Comparison of ENCODE assay signal across 17 mouse cellular contexts in genomic region chr3:96737995-96738394, GRCm38 (mm10). TPM values are rescaled to one million over a fixed set of nuclear protein-coding genes. Genes with fewer than 3 reads are reported as not detected.
DNase-seq lines count a peak whose midpoint lies in the region; ATAC-seq and TF ChIP-seq lines count a peak whose summit lies in the region.
"Had no signal": no experiment of that assay in that cellular context is flagged by ENCODE, and none has a peak within 500 bp of the region (broad histone marks: within the 10 kb centered on the region; RNA-seq: fewer than 3 reads in every experiment).

No protein-coding gene starts in this region.

- no peak overlapping the region for H3K9ac ChIP-seq in hindbrain, postnatal 0 days (replicated peaks; ENCODE audit: low read length)
- H3K9ac ChIP-seq in hindbrain, embryonic 13.5 days, result no peak overlapping the region
- no peak overlapping the region for H3K9ac ChIP-seq in midbrain, embryonic 14.5 days (replicated peaks; ENCODE audit: low read length)
- no peak overlapping the region for H3K9ac ChIP-seq in midbrain, embryonic 15.5 days
- H3K9ac ChIP-seq: limb, embryonic 12.5 days; lung, embryonic 15.5 days; midbrain, embryonic 12.5 days; neural tube, embryonic 12.5 days had no signal

- H3K4me2 ChIP-seq in hindbrain, postnatal 0 days (ENCODE audit: low read depth, low read length), result no peak overlapping the region
- H3K4me2 ChIP-seq in hindbrain, embryonic 13.5 days, result no peak overlapping the region
- H3K4me2 ChIP-seq in midbrain, embryonic 14.5 days (ENCODE audit: low read length), result no peak overlapping the region
- no peak overlapping the region for H3K4me2 ChIP-seq in midbrain, embryonic 15.5 days
- H3K4me2 ChIP-seq: limb, embryonic 12.5 days; lung, embryonic 15.5 days; midbrain, embryonic 12.5 days; neural tube, embryonic 12.5 days had no signal

- no peak overlapping the region for H3K27ac ChIP-seq in hindbrain, postnatal 0 days
- H3K27ac ChIP-seq in hindbrain, embryonic 13.5 days, result no peak overlapping the region
- H3K27ac ChIP-seq in midbrain, embryonic 14.5 days (replicated peaks; ENCODE audit: low read depth, low read length), result no peak overlapping the region
- H3K27ac ChIP-seq in midbrain, embryonic 15.5 days, result no peak overlapping the region
- H3K27ac ChIP-seq: heart, embryonic 10.5 days; limb, embryonic 12.5 days; lung, embryonic 15.5 days; midbrain, embryonic 12.5 days; neural tube, embryonic 12.5 days had no signal

- H3K4me3 ChIP-seq in hindbrain, postnatal 0 days (ENCODE audit: low read length), result no peak overlapping the region
- no peak overlapping the region for H3K4me3 ChIP-seq in hindbrain, embryonic 13.5 days
- H3K4me3 ChIP-seq in midbrain, embryonic 14.5 days (replicated peaks; ENCODE audit: low read depth, low read length), result no peak overlapping the region
- H3K4me3 ChIP-seq in midbrain, embryonic 15.5 days, result no peak overlapping the region
- H3K4me3 ChIP-seq: heart, embryonic 10.5 days; limb, embryonic 12.5 days; lung, embryonic 15.5 days; midbrain, embryonic 12.5 days; neural tube, embryonic 12.5 days had no signal

- H3K27me3 ChIP-seq in hindbrain, postnatal 0 days (ENCODE audit: insufficient read depth, low read length), result no peaks in the 10 kb centered on the region
- H3K27me3 ChIP-seq in hindbrain, embryonic 13.5 days, result no peaks in the 10 kb centered on the region
- no peaks in the 10 kb centered on the region for H3K27me3 ChIP-seq in midbrain, embryonic 14.5 days (ENCODE audit: control insufficient read depth, insufficient read depth, low read length)
- no peaks in the 10 kb centered on the region for H3K27me3 ChIP-seq in midbrain, embryonic 15.5 days (replicated peaks)
- H3K27me3 ChIP-seq: limb, embryonic 12.5 days; lung, embryonic 15.5 days; midbrain, embryonic 12.5 days; neural tube, embryonic 12.5 days had no signal

- ATAC-seq in hindbrain, postnatal 0 days, result no peak
- ATAC-seq in hindbrain, embryonic 13.5 days (ENCODE audit: low FRiP score), result no peak
- no peak for ATAC-seq in midbrain, embryonic 14.5 days (ENCODE audit: low FRiP score, low TSS enrichment)
- ATAC-seq in midbrain, embryonic 15.5 days (replicated peaks), result no peak

- WGBS in hindbrain, postnatal 0 days, result 77% methylated on average over 1 of the region's 1 CpGs
- WGBS in hindbrain, embryonic 13.5 days, result 91% methylated on average over 1 of the region's 1 CpGs
- WGBS in midbrain, embryonic 14.5 days, result 95% methylated on average over 1 of the region's 1 CpGs
- WGBS in midbrain, embryonic 15.5 days, result 84% methylated on average over 1 of the region's 1 CpGs

- H3K9me3 ChIP-seq in hindbrain, postnatal 0 days (ENCODE audit: low read length), result no peaks in the 10 kb centered on the region
- no peaks in the 10 kb centered on the region for H3K9me3 ChIP-seq in hindbrain, embryonic 13.5 days
- H3K9me3 ChIP-seq in midbrain, embryonic 14.5 days (ENCODE audit: control insufficient read depth, low read length), result no peaks in the 10 kb centered on the region
- H3K9me3 ChIP-seq in midbrain, embryonic 15.5 days, result no peaks in the 10 kb centered on the region
- H3K9me3 ChIP-seq: heart, embryonic 10.5 days; limb, embryonic 12.5 days; lung, embryonic 15.5 days; midbrain, embryonic 12.5 days; neural tube, embryonic 12.5 days had no signal

- H3K4me1 ChIP-seq in hindbrain, postnatal 0 days (ENCODE audit: insufficient read depth, low read length), result no peaks in the 10 kb centered on the region
- H3K4me1 ChIP-seq in hindbrain, embryonic 13.5 days (replicated peaks), result 0 out of 2 replicates have a peak, but pooled peaks cover 4% of the 10 kb centered on the region
- no peaks in the 10 kb centered on the region for H3K4me1 ChIP-seq in midbrain, embryonic 14.5 days (ENCODE audit: control insufficient read depth, insufficient read depth, low read length)
- H3K4me1 ChIP-seq in midbrain, embryonic 15.5 days, result no peaks in the 10 kb centered on the region
- H3K4me1 ChIP-seq: limb, embryonic 12.5 days; lung, embryonic 15.5 days; neural tube, embryonic 12.5 days had no signal

- peak; percentile 47 for TF ChIP-seq CTCF in hindbrain, postnatal 0 days (IDR thresholded peaks at IDR 0.05; ENCODE audit: low read depth)

- H3K36me3 ChIP-seq in hindbrain, postnatal 0 days (ENCODE audit: insufficient read depth, low read length), result no peaks in the 10 kb centered on the region
- no peaks in the 10 kb centered on the region for H3K36me3 ChIP-seq in hindbrain, embryonic 13.5 days
- no peaks in the 10 kb centered on the region for H3K36me3 ChIP-seq in midbrain, embryonic 14.5 days (ENCODE audit: control insufficient read depth, insufficient read depth, low read length)
- H3K36me3 ChIP-seq in midbrain, embryonic 15.5 days (replicated peaks), result no peaks in the 10 kb centered on the region
- H3K36me3 ChIP-seq: heart, embryonic 10.5 days; limb, embryonic 12.5 days; lung, embryonic 15.5 days; midbrain, embryonic 12.5 days; neural tube, embryonic 12.5 days had no signal

- DNase-seq in cerebellum, postnatal 10 days, result peak; percentile 15 to 19
- DNase-seq in cerebellum, adult 8-10 months, result no peak
- peak; percentile 59 for DNase-seq in hindbrain, postnatal 0 days (ENCODE audit: low spot score)
- peak; percentile 15 for DNase-seq in midbrain, embryonic 14.5 days
- DNase-seq in skeletal muscle tissue, adult 2 months (ENCODE audit: low read depth, low spot score), result peak; percentile 71
- no peak for DNase-seq in right cerebral cortex, postnatal 36 days (ENCODE audit: low spot score in 2 of 2)
- DNase-seq: cerebellum, postnatal 14 days; kidney, adult 11 months; thymus, adult 2 months had no signal

RNA-seq across cellular contexts. Expression of gene Rnf115, which starts 10.5 kb away (rescaled TPM):
- 47.9 and 53.8 TPM in 2 replicates for total RNA-seq in hindbrain, postnatal 0 days (2014; rRNA removed)
- polyA plus RNA-seq in hindbrain, postnatal 0 days (2015; fragmentation: Nextera tagmentation; extraction: Ambion mirVana), result 76.6 and 81.2 TPM in 2 replicates
- 70.3 and 72.4 TPM in 2 replicates for polyA plus RNA-seq in hindbrain, embryonic 13.5 days (2015; fragmentation: Nextera tagmentation; extraction: Ambion mirVana)
- 69.6 and 83.8 TPM in 2 replicates for polyA plus RNA-seq in midbrain, embryonic 14.5 days (2014; fragmentation: Nextera tagmentation; extraction: Ambion mirVana)
- 67.1 and 73.4 TPM in 2 replicates for polyA plus RNA-seq in midbrain, embryonic 15.5 days (2015; fragmentation: Nextera tagmentation; extraction: Ambion mirVana)

RNA-seq across cellular contexts. Expression of gene Polr3c, which starts 10.6 kb away (rescaled TPM):
- total RNA-seq in hindbrain, postnatal 0 days (2014; rRNA removed), result 10.9 and 11.7 TPM in 2 replicates
- polyA plus RNA-seq in hindbrain, postnatal 0 days (2015; fragmentation: Nextera tagmentation; extraction: Ambion mirVana), result 26.3 and 29.1 TPM in 2 replicates
- 32.5 and 36.4 TPM in 2 replicates for polyA plus RNA-seq in hindbrain, embryonic 13.5 days (2015; fragmentation: Nextera tagmentation; extraction: Ambion mirVana)
- polyA plus RNA-seq in midbrain, embryonic 14.5 days (2014; fragmentation: Nextera tagmentation; extraction: Ambion mirVana), result 27.9 and 28.7 TPM in 2 replicates
- polyA plus RNA-seq in midbrain, embryonic 15.5 days (2015; fragmentation: Nextera tagmentation; extraction: Ambion mirVana), result 33.7 and 33.8 TPM in 2 replicates

RNA-seq across cellular contexts. Expression of gene Nudt17, which starts 29.6 kb away (rescaled TPM):
- total RNA-seq in hindbrain, postnatal 0 days (2014; rRNA removed), result 13.0 and 13.4 TPM in 2 replicates
- 17.6 and 17.8 TPM in 2 replicates for polyA plus RNA-seq in hindbrain, postnatal 0 days (2015; fragmentation: Nextera tagmentation; extraction: Ambion mirVana)
- polyA plus RNA-seq in hindbrain, embryonic 13.5 days (2015; fragmentation: Nextera tagmentation; extraction: Ambion mirVana), result 14.0 and 19.2 TPM in 2 replicates
- polyA plus RNA-seq in midbrain, embryonic 14.5 days (2014; fragmentation: Nextera tagmentation; extraction: Ambion mirVana), result 14.1 and 14.3 TPM in 2 replicates
- polyA plus RNA-seq in midbrain, embryonic 15.5 days (2015; fragmentation: Nextera tagmentation; extraction: Ambion mirVana), result 13.5 and 15.4 TPM in 2 replicates
- total RNA-seq: hematopoietic stem cell, adult 5-6 weeks had no signal

RNA-seq across cellular contexts. Expression of gene Pias3, which starts 41.8 kb away (rescaled TPM):
- total RNA-seq in hindbrain, postnatal 0 days (2014; rRNA removed), result 37.5 and 46.1 TPM in 2 replicates
- polyA plus RNA-seq in hindbrain, postnatal 0 days (2015; fragmentation: Nextera tagmentation; extraction: Ambion mirVana), result 41.3 and 44.3 TPM in 2 replicates
- polyA plus RNA-seq in hindbrain, embryonic 13.5 days (2015; fragmentation: Nextera tagmentation; extraction: Ambion mirVana), result 33.7 and 33.8 TPM in 2 replicates
- 25.5 and 26.3 TPM in 2 replicates for polyA plus RNA-seq in midbrain, embryonic 14.5 days (2014; fragmentation: Nextera tagmentation; extraction: Ambion mirVana)
- 37.8 and 38.7 TPM in 2 replicates for polyA plus RNA-seq in midbrain, embryonic 15.5 days (2015; fragmentation: Nextera tagmentation; extraction: Ambion mirVana)

Comparison
In these comparisons a context has a peak if more than half of its experiments do, and no peak if none do; other contexts are left out.
1. DNase-seq: peak in cerebellum, postnatal 10 days (2 of 2), hindbrain, postnatal 0 days (single experiment), midbrain, embryonic 14.5 days (single experiment) and skeletal muscle tissue, adult 2 months (single experiment); none in cerebellum, adult 8-10 months (single experiment) and right cerebral cortex, postnatal 36 days (0 of 2).